Mouse (Mus musculus): ENCODE data around the gene Tagln.

GRCm38 (mm10) chr9:45958851-45959250 lies 23.0 kb upstream of the Tagln start:
- TF ChIP-seq POLR2A (IDR thresholded peaks at IDR 0.05; ENCODE audit: low read depth, low read length) (no peak), CTCF (IDR thresholded peaks at IDR 0.05; ENCODE audit: extremely low read depth, insufficient read depth, insufficient read length, insufficient replicate concordance) (no peak)

Measured in spleen, adult 2 months (tissue).